Mouse (Mus musculus): ENCODE data around the gene Pex16.
A peak's percentile ranks its signal among the peaks of the same experiment; 100 is the strongest.

Gene Pex16

GRCm38 (mm10) chr2:92374514-92374913 is at the start of gene Pex16, which contains the start of gene Large2:
Gene Pex16 (plus strand): TSS chr2:92374676.
Gene Large2 (minus strand): TSS chr2:92374869.
- DNase-seq, result peak; percentile 64

DNA sequence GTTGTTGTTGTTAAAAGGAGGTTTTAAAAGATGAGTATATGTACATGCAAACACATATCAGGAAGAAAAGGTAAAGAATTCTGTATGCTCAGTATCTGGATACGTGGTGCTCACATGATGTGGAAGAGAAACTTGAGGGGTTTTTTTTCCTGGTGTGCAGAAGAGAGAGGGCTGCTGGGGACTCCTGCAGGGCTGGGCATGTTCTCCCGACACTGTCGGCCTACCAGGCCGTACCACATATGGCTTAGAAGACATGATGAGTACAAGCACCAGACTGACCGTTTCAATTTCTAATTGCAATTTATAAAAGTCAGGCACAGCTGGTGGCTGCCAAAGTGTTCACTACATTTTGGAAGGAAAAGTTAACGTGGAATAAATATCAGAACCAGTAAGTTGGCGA is 48.8 kb upstream of the Pex16 start:
- no peak for DNase-seq

DNA sequence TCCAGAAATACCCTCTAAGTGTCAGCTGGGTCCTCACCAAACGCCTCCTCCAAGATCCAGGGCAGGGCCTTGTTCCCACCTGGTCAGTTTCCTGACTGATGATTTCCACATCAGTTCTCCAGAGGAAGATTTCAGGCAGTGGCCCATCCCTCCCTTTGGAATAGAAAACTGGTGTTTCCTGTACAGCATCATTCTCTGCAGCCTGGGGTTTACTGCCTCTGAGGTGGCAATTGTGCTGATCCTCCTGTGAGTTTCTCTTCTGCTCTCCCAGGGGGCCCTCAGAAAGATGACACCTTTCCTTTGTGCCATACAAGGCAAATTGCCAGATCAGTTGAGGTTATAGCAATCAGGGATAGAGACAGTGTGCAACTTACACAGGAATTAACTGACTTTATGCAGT is 48.3 kb upstream of the Pex16 start:
- no peak for DNase-seq

GRCm38 (mm10) chr2:92327601-92328000 is 46.9 kb upstream of the Pex16 start:
- DNase-seq, result no peak

DNA sequence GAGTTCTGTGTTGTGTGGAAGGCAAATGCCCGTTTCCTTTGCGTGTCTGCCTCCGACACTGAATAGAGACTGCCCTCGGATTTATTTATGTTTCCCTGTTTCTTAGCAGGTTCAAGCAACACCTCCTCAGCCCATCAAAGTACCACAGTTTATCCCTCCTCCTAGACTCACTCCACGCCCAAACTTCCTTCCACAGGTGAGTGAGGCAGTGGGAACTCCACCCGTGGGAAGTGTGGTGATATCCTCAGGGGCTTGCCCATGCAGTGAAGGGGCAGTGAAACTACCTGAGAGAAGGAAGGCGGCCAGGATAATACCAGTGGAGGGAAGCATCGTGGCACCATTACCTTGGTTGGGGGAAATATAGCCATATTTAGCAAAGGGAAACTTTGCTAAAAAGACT is 46.3 kb upstream of the Pex16 start:
- DNase-seq, result no peak

DNA sequence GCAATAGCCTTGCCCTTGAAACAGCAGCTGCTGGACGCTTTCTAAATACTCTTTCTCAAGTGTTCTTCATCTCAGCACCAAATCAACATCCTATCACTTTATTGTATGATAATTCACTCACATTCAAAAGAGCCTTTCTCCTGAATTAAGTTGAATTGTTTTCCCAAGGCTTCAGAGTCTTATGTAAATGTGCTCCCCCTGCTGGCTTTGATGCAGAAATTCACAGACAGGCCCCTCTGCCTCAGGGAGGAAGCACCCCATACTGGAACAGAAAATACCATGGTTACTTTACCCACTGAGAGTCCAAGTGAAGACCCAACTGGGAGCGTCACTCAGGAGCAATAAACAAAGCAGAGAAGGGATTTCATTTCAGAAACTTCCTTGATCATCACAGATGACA is 43.6 kb upstream of the Pex16 start:
- peak; percentile 70 for DNase-seq

DNA sequence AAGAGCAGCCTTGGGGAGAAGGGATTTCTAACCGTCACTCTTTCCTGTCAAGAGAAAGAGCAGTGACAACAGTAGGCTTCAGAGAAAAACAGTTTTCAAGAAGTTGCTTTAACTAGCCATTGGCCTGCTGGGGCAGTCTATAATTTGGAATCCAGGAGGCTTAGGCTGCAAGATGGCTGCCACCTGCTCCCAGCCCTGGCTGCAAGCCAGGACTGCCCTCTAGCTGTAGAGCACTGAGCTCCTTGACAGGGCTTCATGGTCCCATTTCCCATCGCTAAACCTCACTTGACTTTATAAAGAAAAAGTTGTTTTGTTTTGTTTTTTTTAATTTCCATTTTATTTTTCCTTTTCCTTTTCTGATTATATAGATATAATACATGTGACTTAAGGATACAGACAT is 43.1 kb upstream of the Pex16 start:
- no peak for DNase-seq

GRCm38 (mm10) chr2:92331871-92332270 is 42.6 kb upstream of the Pex16 start:
- no peak for DNase-seq

DNA sequence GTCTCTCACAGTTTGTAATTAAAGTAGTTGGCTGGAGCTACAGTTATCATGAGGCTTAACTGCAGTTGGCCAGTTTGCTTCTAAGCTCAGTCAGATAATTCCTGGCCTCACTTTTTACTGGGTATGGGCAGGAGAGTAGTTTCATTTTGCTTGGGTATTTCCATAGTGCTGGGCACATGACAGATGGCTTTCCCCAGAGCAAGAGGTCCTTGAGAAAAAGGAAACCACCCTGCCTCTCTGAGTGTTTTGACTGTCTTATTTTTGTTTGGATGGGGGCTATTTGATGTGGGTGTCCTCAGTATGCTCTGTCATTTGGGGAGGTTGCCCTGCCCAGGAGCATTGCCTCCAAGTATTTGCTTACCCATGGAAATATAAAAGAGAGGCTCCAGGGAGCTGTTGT is 32.1 kb upstream of the Pex16 start:
- DNase-seq, result no peak

GRCm38 (mm10) chr2:92347191-92347590 is 27.3 kb upstream of the Pex16 start:
- DNase-seq, result no peak

DNA sequence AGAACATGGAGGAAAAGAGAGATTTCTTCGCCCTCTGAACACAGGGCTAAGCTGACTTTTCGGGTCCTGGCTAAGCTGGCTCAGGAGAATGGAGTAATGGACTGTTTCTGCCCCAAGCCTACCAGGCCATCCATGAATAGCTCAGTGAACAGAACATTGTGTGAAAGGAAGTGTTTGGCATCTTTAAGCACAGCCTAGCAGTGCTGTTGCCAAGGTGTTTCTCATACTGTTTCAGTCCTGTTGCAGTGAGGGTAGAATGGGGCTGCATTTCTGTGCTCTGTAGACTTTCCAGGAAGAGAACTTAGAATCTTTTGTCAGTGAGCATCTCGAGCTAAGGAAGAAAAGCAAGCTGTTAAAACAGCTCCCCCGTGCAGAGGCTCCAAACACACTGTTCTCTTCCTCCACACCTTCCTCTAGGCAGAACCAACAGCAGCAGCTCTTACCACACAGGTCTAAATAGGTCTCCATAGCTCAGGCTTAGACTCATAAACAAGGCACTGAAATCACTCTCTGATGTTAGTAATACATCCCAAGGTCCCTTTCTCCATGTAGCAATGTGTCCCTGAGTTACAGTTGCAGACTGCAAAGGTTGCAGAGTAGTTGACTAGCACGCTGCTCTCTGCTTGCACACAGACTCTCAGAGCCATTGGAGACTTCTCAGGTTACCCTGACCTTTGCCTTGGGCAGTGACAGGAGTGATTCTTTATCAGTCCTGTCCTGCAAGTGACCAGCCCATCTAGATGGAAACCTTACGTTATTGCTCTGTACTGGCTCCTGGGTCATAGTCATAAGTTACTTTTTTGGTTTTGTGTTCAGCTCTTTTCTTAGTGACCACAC is 24.7 kb upstream of the Pex16 start:
- no peak for DNase-seq

DNA sequence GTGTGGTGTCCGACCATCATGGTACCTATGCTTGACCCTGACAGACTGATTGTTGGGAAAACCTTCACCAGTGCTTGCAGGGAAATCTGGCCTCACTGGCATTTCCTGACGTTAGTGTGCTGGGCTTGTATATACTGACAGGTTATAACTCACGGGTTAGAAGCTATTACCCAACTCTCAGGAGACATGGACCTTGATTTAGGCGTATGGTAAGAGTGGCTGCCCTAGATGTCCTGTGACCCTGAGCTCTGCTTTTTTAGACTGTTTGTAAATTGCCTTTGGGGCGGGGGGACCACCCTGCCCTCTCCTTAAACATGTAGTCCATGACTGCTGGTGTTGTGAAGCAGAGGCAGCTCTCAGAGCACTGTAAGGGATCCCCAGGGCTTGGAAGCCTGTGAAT is 23.8 kb upstream of the Pex16 start:
- DNase-seq, result no peak

DNA sequence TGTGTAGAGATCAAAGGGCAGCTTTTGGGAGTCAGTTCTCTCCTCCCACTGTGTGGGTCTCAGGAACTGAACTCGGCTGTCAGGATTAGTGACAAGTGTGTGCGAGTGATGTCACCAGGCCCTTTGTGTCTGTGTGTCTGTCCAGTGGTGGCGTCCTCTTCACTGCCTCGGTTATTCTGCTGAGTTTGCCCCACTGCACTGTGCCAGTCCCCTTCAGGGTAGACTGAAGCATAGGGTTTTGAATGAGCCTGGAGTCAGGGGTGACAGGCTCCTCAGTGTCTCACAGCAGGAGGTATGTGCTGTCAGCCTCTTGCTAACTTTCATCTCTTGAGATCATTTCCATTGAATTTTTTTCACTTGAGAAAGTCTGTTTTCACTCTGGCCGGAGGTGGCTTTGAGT is 21.1 kb upstream of the Pex16 start:
- no peak for DNase-seq

DNA sequence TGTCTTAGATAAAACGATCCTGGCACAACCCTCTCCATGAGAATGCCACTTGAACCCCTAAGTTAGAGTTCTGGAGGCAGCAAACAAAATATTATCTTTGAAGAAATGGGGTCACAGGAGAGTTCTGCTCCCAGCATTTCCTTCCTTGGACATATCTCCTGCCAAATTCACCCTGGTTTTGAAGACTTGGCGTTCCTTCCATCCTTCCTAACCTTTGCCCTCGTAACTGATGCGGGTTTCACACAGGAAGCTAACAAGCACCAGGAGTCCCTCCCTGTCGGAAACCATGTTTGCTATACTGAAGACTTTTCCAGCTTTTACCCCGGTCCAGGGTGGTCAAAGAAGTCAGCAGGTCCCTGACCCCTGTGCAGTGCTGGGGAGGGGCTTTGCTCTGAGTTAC is 20.3 kb upstream of the Pex16 start:
- DNase-seq, result no peak

- DNase-seq, result no peak
These were observed 15.2 kb upstream of the Pex16 start for GRCm38 (mm10) chr2:92359301-92359700.

- DNase-seq, result no peak
These were observed 14.2 kb upstream of the Pex16 start for GRCm38 (mm10) chr2:92360186-92360823.

GRCm38 (mm10) chr2:92360893-92361292 is 13.6 kb upstream of the Pex16 start:
- DNase-seq, result peak; percentile 34

DNA sequence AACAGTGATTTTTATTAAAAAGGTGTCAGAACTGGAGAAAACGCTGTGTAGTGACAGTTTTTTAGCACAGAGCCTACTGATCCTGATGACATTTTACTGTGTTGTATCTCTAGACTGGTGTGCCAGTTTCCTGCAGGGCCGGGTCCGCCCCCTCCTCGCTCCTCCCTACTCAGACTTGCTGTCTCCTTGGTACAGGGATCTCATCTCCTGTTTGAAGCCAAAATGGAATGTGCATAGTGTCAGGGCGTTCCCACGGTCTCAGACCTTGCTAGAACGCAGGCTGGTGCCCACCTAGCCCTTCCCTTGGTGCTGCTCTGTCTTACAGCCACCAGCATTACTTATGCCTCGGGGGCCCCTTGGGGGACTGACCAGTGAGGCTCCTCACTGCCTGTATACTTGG is 12.7 kb upstream of the Pex16 start:
- DNase-seq, result no peak

GRCm38 (mm10) chr2:92362571-92363228 is 11.8 kb upstream of the Pex16 start:
- DNase-seq, result no peak

DNA sequence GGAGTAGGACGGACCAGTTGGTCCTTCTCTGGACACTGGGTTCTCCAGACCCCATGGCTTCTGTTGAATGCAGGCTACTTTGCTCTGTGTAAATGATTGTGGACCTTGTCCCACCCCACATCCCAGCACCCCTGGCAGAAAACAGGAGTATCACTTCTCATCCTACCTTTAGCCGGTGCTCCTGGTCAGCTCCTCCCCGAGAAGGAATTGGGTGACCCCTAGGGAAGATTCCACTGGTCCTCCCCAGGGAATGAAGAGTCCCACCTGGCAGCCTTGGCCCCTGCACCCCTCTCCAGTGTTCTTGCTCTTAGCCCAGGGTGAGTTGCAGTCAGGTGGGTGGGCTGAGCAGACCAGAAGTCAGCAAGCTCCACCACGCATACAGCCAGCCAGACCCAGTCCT is 10.4 kb upstream of the Pex16 start:
- DNase-seq, result no peak

DNA sequence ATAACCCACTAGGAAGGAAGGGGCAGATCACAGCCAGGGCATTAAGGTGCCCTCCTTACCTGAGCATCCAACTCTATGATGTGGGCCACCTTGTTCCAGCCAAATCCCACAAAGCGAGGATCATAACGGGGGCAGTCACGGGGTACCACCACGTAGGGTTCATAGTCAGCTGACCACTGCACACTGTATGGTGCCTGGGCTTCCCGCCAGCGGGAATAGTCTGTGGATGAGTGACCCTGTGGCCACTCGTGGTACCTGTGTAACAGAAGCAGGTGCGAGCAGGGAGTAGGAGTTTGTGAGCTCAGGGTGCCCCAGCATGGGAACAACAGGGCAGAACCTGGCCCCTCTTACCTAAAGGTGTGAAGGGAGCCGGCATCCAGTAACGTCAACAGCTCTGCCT is 8.9 kb upstream of the Pex16 start:
- DNase-seq, result no peak

- no peak for DNase-seq
These were observed 7.0 kb upstream of the Pex16 start for GRCm38 (mm10) chr2:92367383-92368029.

- peak; percentile 48 for DNase-seq
These were observed 4.1 kb upstream of the Pex16 start for GRCm38 (mm10) chr2:92370375-92370774.
